Mouse (Mus musculus) cerebellum, adult 2 months (tissue): Measurements from ENCODE around the gene Igsf21.

Source experiments
- CTCF ChIP-seq: fragments of 200-500 bp; IDR thresholded peaks from 2 replicates; pipeline ENCODE4 v1.5.1; 2011; ENCODE audit warnings: low read depth, mild to moderate bottlenecking, control low read depth, low read length, moderate library complexity, borderline replicate concordance; ENCODE audit not compliant: insufficient read depth
- POLR2A ChIP-seq: fragments of 200-500 bp; IDR thresholded peaks from 2 replicates; pipeline ENCODE4 v1.6.1; 2011; ENCODE audit warnings: low read length, control low read depth, borderline replicate concordance; ENCODE audit not compliant: insufficient read depth

GRCm38 (mm10) chr4:140147857-140148695 is 98.5 kb downstream of the Igsf21 start:
- TF ChIP-seq POLR2A (no peak), CTCF (no peak)
